Mouse (Mus musculus): ENCODE measurements at regions not wholly inside any gene's neighbourhood (a gene's known extent, or its start where the extent isn't known, plus 50 kb on each side); places are given as distances from the start of the nearest gene placed in this dataset.
A peak's percentile ranks its signal among the peaks of the same experiment; 100 is the strongest.

GRCm38 (mm10) chr16:62449735-62450134, 336.9 kb downstream of the Nsun3 start:
- Histone ChIP-seq H3K27ac (ENCODE audit: insufficient read depth, low read depth, low read length) (peak overlapping the region; percentile 20; the same call in 1 of the 2 replicates), H3K4me1 (ENCODE audit: control insufficient read depth, insufficient read depth, low read length) (0 out of 2 replicates have a peak, but pooled peaks cover 2% of the 10 kb centered on the region), H3K4me3 (ENCODE audit: insufficient read depth, low read depth, low read length) (no peak overlapping the region)
- WGBS = 46% methylated on average over 3 of the region's 3 CpGs
- TF ChIP-seq CTCF (IDR thresholded peaks at IDR 0.05; ENCODE audit: insufficient read depth, low read depth, low read length) (no peak), POLR2A (IDR thresholded peaks at IDR 0.05; ENCODE audit: insufficient read depth, low read depth, low read length) (no peak)

GRCm38 (mm10) chr16:62447380-62447779, 339.2 kb downstream of the Nsun3 start:
- 43% methylated on average over 3 of the region's 3 CpGs for WGBS
- no peak overlapping the region for H3K27ac ChIP-seq (ENCODE audit: insufficient read depth, low read depth, low read length)
- no peak for TF ChIP-seq CTCF (IDR thresholded peaks at IDR 0.05; ENCODE audit: insufficient read depth, low read depth, low read length)
- no peak for TF ChIP-seq POLR2A (IDR thresholded peaks at IDR 0.05; ENCODE audit: insufficient read depth, low read depth, low read length)

GRCm38 (mm10) chr16:62441197-62441596, 345.4 kb downstream of the Nsun3 start:
- TF ChIP-seq CTCF (IDR thresholded peaks at IDR 0.05; ENCODE audit: insufficient read depth, low read depth, low read length) (no peak), POLR2A (IDR thresholded peaks at IDR 0.05; ENCODE audit: insufficient read depth, low read depth, low read length) (no peak)
- WGBS = 33% methylated on average over 4 of the region's 4 CpGs
- Histone ChIP-seq H3K4me1 (ENCODE audit: control insufficient read depth, insufficient read depth, low read length) (no peaks in the 10 kb centered on the region), H3K4me3 (ENCODE audit: insufficient read depth, low read depth, low read length) (no peak overlapping the region), H3K27ac (ENCODE audit: insufficient read depth, low read depth, low read length) (no peak overlapping the region)

More at GRCm38 (mm10) chr16:62447380-62447779, 339.2 kb downstream of the Nsun3 start:
- Histone ChIP-seq H3K4me3 (ENCODE audit: insufficient read depth, low read depth, low read length) (no peak overlapping the region), H3K4me1 (ENCODE audit: control insufficient read depth, insufficient read depth, low read length) (0 out of 2 replicates have a peak, but pooled peaks cover 2% of the 10 kb centered on the region)

- Histone ChIP-seq H3K27ac (ENCODE audit: insufficient read depth, low read depth, low read length) (no peak overlapping the region), H3K4me1 (ENCODE audit: control insufficient read depth, insufficient read depth, low read length) (no peaks in the 10 kb centered on the region), H3K4me3 (ENCODE audit: insufficient read depth, low read depth, low read length) (no peak overlapping the region)
- TF ChIP-seq POLR2A (IDR thresholded peaks at IDR 0.05; ENCODE audit: insufficient read depth, low read depth, low read length) (no peak), CTCF (IDR thresholded peaks at IDR 0.05; ENCODE audit: insufficient read depth, low read depth, low read length) (no peak)
- 77% methylated on average over 2 of the region's 2 CpGs for WGBS
Observed at GRCm38 (mm10) chr16:62433125-62433524, 353.5 kb downstream of the Nsun3 start.

GRCm38 (mm10) chr16:62414485-62414884, 372.1 kb downstream of the Nsun3 start:
- no peak overlapping the region for H3K4me3 ChIP-seq (ENCODE audit: insufficient read depth, low read depth, low read length)
- 36% methylated on average over 1 of the region's 1 CpGs for WGBS
- H3K27ac ChIP-seq (ENCODE audit: insufficient read depth, low read depth, low read length) = no peak overlapping the region
- no peaks in the 10 kb centered on the region for H3K4me1 ChIP-seq (ENCODE audit: control insufficient read depth, insufficient read depth, low read length)
- TF ChIP-seq CTCF (IDR thresholded peaks at IDR 0.05; ENCODE audit: insufficient read depth, low read depth, low read length) = no peak
- no peak for TF ChIP-seq POLR2A (IDR thresholded peaks at IDR 0.05; ENCODE audit: insufficient read depth, low read depth, low read length)

GRCm38 (mm10) chr16:62407526-62408165, 379.0 kb downstream of the Nsun3 start:
- TF ChIP-seq CTCF (IDR thresholded peaks at IDR 0.05; ENCODE audit: insufficient read depth, low read depth, low read length) (no peak), POLR2A (IDR thresholded peaks at IDR 0.05; ENCODE audit: insufficient read depth, low read depth, low read length) (no peak)
- H3K4me1 ChIP-seq (ENCODE audit: control insufficient read depth, insufficient read depth, low read length) = no peaks in the 10 kb centered on the region
- WGBS = 19% methylated on average over 3 of the region's 3 CpGs
- H3K27ac ChIP-seq (ENCODE audit: insufficient read depth, low read depth, low read length) = peak overlapping the region; percentile 86
- H3K4me3 ChIP-seq (ENCODE audit: insufficient read depth, low read depth, low read length) = no peak overlapping the region

GRCm38 (mm10) chr16:62406458-62406857, 380.2 kb downstream of the Nsun3 start:
- H3K4me3 ChIP-seq (ENCODE audit: insufficient read depth, low read depth, low read length) = no peak overlapping the region
- H3K27ac ChIP-seq (ENCODE audit: insufficient read depth, low read depth, low read length) = no peak overlapping the region
- no peaks in the 10 kb centered on the region for H3K4me1 ChIP-seq (ENCODE audit: control insufficient read depth, insufficient read depth, low read length)
- TF ChIP-seq POLR2A (IDR thresholded peaks at IDR 0.05; ENCODE audit: insufficient read depth, low read depth, low read length) (no peak), CTCF (IDR thresholded peaks at IDR 0.05; ENCODE audit: insufficient read depth, low read depth, low read length) (no peak)
- 70% methylated on average over 2 of the region's 2 CpGs for WGBS

GRCm38 (mm10) chr16:62357279-62357678, 429.3 kb downstream of the Nsun3 start:
- Histone ChIP-seq H3K27ac (ENCODE audit: insufficient read depth, low read depth, low read length) (no peak overlapping the region), H3K4me1 (ENCODE audit: control insufficient read depth, insufficient read depth, low read length) (no peaks in the 10 kb centered on the region), H3K4me3 (ENCODE audit: insufficient read depth, low read depth, low read length) (no peak overlapping the region)
- TF ChIP-seq POLR2A (IDR thresholded peaks at IDR 0.05; ENCODE audit: insufficient read depth, low read depth, low read length) = no peak
- no peak for TF ChIP-seq CTCF (IDR thresholded peaks at IDR 0.05; ENCODE audit: insufficient read depth, low read depth, low read length)

GRCm38 (mm10) chr16:62356349-62356748, 430.3 kb downstream of the Nsun3 start:
- TF ChIP-seq CTCF (IDR thresholded peaks at IDR 0.05; ENCODE audit: insufficient read depth, low read depth, low read length) = no peak
- WGBS = 55% methylated on average over 3 of the region's 3 CpGs
- no peaks in the 10 kb centered on the region for H3K4me1 ChIP-seq (ENCODE audit: control insufficient read depth, insufficient read depth, low read length)
- no peak overlapping the region for H3K27ac ChIP-seq (ENCODE audit: insufficient read depth, low read depth, low read length)
- no peak overlapping the region for H3K4me3 ChIP-seq (ENCODE audit: insufficient read depth, low read depth, low read length)
